Mouse (Mus musculus): ENCODE measurements around the gene Smad3. TPM values are rescaled to one million over a fixed set of nuclear protein-coding genes. Genes with fewer than 3 reads are reported as not detected.

Smad3 gene
- polyA plus RNA-seq, 1 experiment from 2014 or later, result 5.3 TPM

DNA sequence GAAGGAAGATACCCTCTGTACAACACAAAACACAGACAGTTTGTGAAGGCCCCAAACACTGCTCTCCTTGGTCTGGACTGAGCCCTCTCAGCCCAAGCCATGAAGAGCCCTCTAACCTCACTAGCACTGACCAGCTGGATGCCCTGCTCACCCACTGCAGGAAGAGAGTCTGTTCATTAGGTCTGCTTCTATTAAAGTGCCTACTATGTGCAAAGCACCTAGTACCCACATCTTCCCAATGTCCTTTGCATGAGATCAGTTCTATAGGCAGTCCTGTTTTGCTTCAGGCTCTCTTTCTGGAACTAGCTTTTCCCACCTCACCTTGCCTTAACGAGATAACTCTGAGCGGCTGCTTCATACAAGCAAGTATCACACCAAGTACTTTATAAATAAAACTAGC is 74.9 kb downstream of the Smad3 start:
- Histone ChIP-seq H3K9me3 (ENCODE audit: control insufficient read depth, low read length) (no peaks in the 10 kb centered on the region), H3K27ac (replicated peaks) (no peak overlapping the region), H3K4me2 (replicated peaks; ENCODE audit: low read depth) (no peak overlapping the region), H3K27me3 (ENCODE audit: control insufficient read depth, insufficient read depth, low read length) (no peaks in the 10 kb centered on the region), H3K9ac (ENCODE audit: low read length) (no peak overlapping the region), H3K4me3 (ENCODE audit: low read depth, low read length) (no peak overlapping the region), H3K4me1 (replicated peaks; ENCODE audit: control insufficient read depth, insufficient read depth) (peaks cover 6% of the 10 kb centered on the region; the same call in 1 of the 2 replicates), H3K36me3 (ENCODE audit: control insufficient read depth, insufficient read depth, low read length) (no peaks in the 10 kb centered on the region)
- WGBS, result 84% methylated on average over 2 of the region's 2 CpGs
- TF ChIP-seq CTCF (IDR thresholded peaks at IDR 0.05; ENCODE audit: low read depth), result no peak
- TF ChIP-seq EP300 (optimal IDR thresholded peaks at IDR 0.05), result no peak
- ATAC-seq (ENCODE audit: low FRiP score, low TSS enrichment), result no peak
- no peak for DNase-seq (ENCODE audit: low spot score)

DNA sequence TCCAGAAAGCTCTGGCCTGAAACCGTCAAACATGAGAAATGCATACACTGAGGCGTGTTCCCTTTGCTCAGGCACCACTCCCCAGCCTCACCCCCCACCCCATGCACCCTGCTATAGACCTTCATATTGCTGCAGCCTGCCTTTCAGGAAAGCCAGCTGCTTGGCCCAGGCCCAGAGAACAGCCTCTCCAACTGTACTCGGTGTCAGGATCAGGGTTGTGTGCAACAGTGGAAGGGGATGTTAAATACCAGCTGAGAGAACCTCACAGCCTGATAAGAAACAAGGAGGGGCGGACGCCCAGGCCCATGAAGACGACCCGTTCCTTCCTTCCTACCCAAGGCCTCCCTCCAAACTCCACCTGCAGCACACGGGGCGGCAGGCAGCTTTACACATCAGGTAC is 75.5 kb downstream of the Smad3 start:
- ATAC-seq (ENCODE audit: low FRiP score, low TSS enrichment), result peak; percentile 41; the same call in 1 of the 2 replicates
- Histone ChIP-seq H3K27ac (replicated peaks) (no peak overlapping the region), H3K9ac (ENCODE audit: low read length) (no peak overlapping the region), H3K4me3 (ENCODE audit: low read depth, low read length) (no peak overlapping the region), H3K4me2 (replicated peaks; ENCODE audit: low read depth) (no peak overlapping the region), H3K4me1 (replicated peaks; ENCODE audit: control insufficient read depth, insufficient read depth) (peaks cover 6% of the 10 kb centered on the region; the same call in 1 of the 2 replicates), H3K27me3 (ENCODE audit: control insufficient read depth, insufficient read depth, low read length) (no peaks in the 10 kb centered on the region), H3K36me3 (ENCODE audit: control insufficient read depth, insufficient read depth, low read length) (no peaks in the 10 kb centered on the region), H3K9me3 (ENCODE audit: control insufficient read depth, low read length) (no peaks in the 10 kb centered on the region)
- 50% methylated on average over 9 of the region's 9 CpGs for WGBS
- no peak for TF ChIP-seq EP300 (optimal IDR thresholded peaks at IDR 0.05)
- no peak for TF ChIP-seq CTCF (IDR thresholded peaks at IDR 0.05; ENCODE audit: low read depth)
- peak; percentile 45 for DNase-seq (ENCODE audit: low spot score)

DNA sequence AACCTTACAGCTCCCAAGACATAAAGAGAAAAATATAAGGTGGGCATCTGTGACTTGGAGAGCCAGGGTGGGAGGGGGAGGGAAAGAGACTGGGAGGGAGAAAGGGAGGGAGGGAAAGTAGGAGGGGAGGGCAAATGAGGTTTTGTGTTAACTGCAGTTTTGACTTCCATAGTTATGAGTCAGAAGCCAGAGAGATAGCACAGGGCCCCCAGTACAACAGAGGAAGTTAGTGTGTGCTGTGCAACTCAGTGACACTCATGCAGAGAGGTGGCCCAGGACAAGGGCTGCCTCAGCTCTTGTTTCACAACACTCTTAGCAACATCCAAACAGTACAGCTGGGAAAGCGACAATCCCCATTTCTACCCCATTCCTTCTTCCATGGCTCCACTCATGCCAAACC is 79.7 kb downstream of the Smad3 start:
- 81% methylated on average over 1 of the region's 1 CpGs for WGBS
- no peak overlapping the region for H3K27ac ChIP-seq (replicated peaks)
- ATAC-seq (ENCODE audit: low FRiP score, low TSS enrichment), result peak; percentile 61

DNA sequence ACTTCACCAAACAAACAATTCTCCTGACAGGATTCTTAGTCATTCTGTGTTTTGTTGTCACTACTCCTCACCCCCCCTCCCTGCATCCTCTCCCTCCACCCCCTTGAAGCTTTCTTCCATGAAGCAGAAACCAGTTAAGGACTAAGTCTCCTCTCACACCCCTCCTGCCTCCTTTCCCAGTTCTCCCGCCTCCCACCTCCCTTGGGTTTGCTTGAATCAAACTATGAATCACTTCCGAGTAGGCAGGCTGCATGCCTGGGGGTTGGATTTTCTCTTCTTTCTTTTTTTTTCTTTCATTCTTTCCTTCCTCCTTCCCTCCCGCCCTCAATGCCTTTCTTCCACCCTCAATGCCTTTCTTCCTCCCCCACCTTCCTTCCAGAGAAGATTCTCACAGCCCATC is 80.2 kb downstream of the Smad3 start:
- TF ChIP-seq EP300 (optimal IDR thresholded peaks at IDR 0.05), result no peak
- H3K9ac ChIP-seq (ENCODE audit: low read length), result no peak overlapping the region
- WGBS, result 33% methylated on average over 3 of the region's 3 CpGs
- no peaks in the 10 kb centered on the region for H3K36me3 ChIP-seq (ENCODE audit: control insufficient read depth, insufficient read depth, low read length)
- H3K27ac ChIP-seq (replicated peaks), result no peak overlapping the region
- no peak overlapping the region for H3K4me2 ChIP-seq (replicated peaks; ENCODE audit: low read depth)
- DNase-seq (ENCODE audit: low spot score), result no peak
- peaks cover 6% of the 10 kb centered on the region; the same call in 1 of the 2 replicates for H3K4me1 ChIP-seq (replicated peaks; ENCODE audit: control insufficient read depth, insufficient read depth)
- no peak for ATAC-seq (ENCODE audit: low FRiP score, low TSS enrichment)
- H3K4me3 ChIP-seq (ENCODE audit: low read depth, low read length), result no peak overlapping the region
- H3K27me3 ChIP-seq (ENCODE audit: control insufficient read depth, insufficient read depth, low read length), result no peaks in the 10 kb centered on the region
- no peaks in the 10 kb centered on the region for H3K9me3 ChIP-seq (ENCODE audit: control insufficient read depth, low read length)

More for the DNA sequence above, 79.7 kb downstream of the Smad3 start:
- Histone ChIP-seq H3K4me2 (replicated peaks; ENCODE audit: low read depth) (no peak overlapping the region), H3K27me3 (ENCODE audit: control insufficient read depth, insufficient read depth, low read length) (no peaks in the 10 kb centered on the region), H3K4me3 (ENCODE audit: low read depth, low read length) (no peak overlapping the region), H3K9me3 (ENCODE audit: control insufficient read depth, low read length) (no peaks in the 10 kb centered on the region), H3K36me3 (ENCODE audit: control insufficient read depth, insufficient read depth, low read length) (no peaks in the 10 kb centered on the region), H3K4me1 (replicated peaks; ENCODE audit: control insufficient read depth, insufficient read depth) (peaks cover 6% of the 10 kb centered on the region; the same call in 1 of the 2 replicates), H3K9ac (ENCODE audit: low read length) (no peak overlapping the region)
- DNase-seq (ENCODE audit: low spot score), result no peak
- no peak for TF ChIP-seq EP300 (optimal IDR thresholded peaks at IDR 0.05)
- TF ChIP-seq CTCF (IDR thresholded peaks at IDR 0.05; ENCODE audit: low read depth), result no peak

DNA sequence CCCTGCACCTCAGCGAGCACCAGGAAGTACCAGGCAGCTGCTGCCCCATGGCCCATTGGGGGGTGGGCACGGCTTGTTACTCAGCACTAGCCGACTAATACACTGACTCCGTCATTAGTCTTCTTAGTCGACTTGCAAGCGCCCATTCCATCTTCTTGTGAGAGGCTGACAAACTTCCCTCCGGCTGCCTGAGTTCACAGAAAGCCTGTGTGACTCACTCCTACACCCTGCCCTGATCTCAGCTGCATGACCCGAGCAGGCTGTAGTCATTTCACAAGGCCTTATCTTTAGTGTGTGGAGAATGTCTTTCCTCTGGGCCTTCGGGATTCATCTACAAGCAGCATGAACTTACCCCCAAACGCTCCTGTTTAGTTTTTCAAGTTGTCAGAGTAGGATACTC is 83.2 kb downstream of the Smad3 start:
- Histone ChIP-seq H3K9me3 (ENCODE audit: control insufficient read depth, low read length) (no peaks in the 10 kb centered on the region), H3K4me1 (replicated peaks; ENCODE audit: control insufficient read depth, insufficient read depth) (peaks cover 6% of the 10 kb centered on the region; the same call in 1 of the 2 replicates), H3K4me2 (replicated peaks; ENCODE audit: low read depth) (no peak overlapping the region), H3K9ac (ENCODE audit: low read length) (no peak overlapping the region), H3K4me3 (ENCODE audit: low read depth, low read length) (no peak overlapping the region), H3K27me3 (ENCODE audit: control insufficient read depth, insufficient read depth, low read length) (no peaks in the 10 kb centered on the region), H3K36me3 (ENCODE audit: control insufficient read depth, insufficient read depth, low read length) (no peaks in the 10 kb centered on the region), H3K27ac (replicated peaks) (peak overlapping the region; percentile 31; the same call in 1 of the 2 replicates)
- 60% methylated on average over 10 of the region's 10 CpGs for whole genome bisulfite sequencing
- DNase-seq (ENCODE audit: low spot score), result peak; percentile 45
- no peak for TF ChIP-seq EP300 (optimal IDR thresholded peaks at IDR 0.05)
- no peak for TF ChIP-seq CTCF (IDR thresholded peaks at IDR 0.05; ENCODE audit: low read depth)
- peak; percentile 83 for ATAC-seq (ENCODE audit: low FRiP score, low TSS enrichment)

DNA sequence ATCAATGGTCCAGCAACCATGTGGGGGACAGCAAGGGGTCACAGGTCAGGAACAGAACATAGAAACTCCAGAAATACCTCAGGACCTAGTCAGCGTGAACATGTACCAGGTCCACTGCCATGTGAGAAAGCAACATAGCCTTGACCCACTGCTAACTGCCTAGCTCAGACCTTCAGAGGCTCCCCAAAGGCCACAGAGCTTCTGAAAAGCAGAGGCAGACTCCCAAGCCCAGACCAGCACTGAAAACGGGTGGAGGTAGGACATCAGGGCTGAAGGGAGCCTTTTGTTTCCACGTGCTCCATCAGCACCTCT is 84.3 kb downstream of the Smad3 start:
- Histone ChIP-seq H3K36me3 (ENCODE audit: control insufficient read depth, insufficient read depth, low read length) (no peaks in the 10 kb centered on the region), H3K9me3 (ENCODE audit: control insufficient read depth, low read length) (no peaks in the 10 kb centered on the region), H3K4me1 (replicated peaks; ENCODE audit: control insufficient read depth, insufficient read depth) (peaks cover 5% of the 10 kb centered on the region; the same call in 1 of the 2 replicates), H3K4me2 (replicated peaks; ENCODE audit: low read depth) (no peak overlapping the region), H3K27ac (replicated peaks) (peak overlapping the region; percentile 61), H3K27me3 (ENCODE audit: control insufficient read depth, insufficient read depth, low read length) (no peaks in the 10 kb centered on the region), H3K9ac (ENCODE audit: low read length) (no peak overlapping the region), H3K4me3 (ENCODE audit: low read depth, low read length) (no peak overlapping the region)
- DNase-seq (ENCODE audit: low spot score) (no peak), ATAC-seq (ENCODE audit: low FRiP score, low TSS enrichment) (no peak)
- no peak for TF ChIP-seq CTCF (IDR thresholded peaks at IDR 0.05; ENCODE audit: low read depth)
- no peak for TF ChIP-seq EP300 (optimal IDR thresholded peaks at IDR 0.05)
- 84% methylated on average over 3 of the region's 3 CpGs for WGBS

All from stomach, postnatal 0 days (tissue).